Comparison of ENCODE assay signal across 24 mouse cellular contexts in genomic region chr13:37848438-37848837, GRCm38 (mm10).
DNase-seq lines count a peak whose midpoint lies in the region; ATAC-seq and TF ChIP-seq lines count a peak whose summit lies in the region.
"Had no signal": no experiment of that assay in that cellular context is flagged by ENCODE, and none has a peak within 500 bp of the region (broad histone marks: within the 10 kb centered on the region; RNA-seq: fewer than 3 reads in every experiment).

No protein-coding gene starts in this region.

- no peaks in the 10 kb centered on the region for H3K9me3 ChIP-seq in liver, embryonic 12.5 days (replicated peaks)
- H3K9me3 ChIP-seq in CH12.LX (replicated peaks; ENCODE audit: low read length) = no peaks in the 10 kb centered on the region
- H3K9me3 ChIP-seq in ES-E14 (ENCODE audit: control insufficient read depth, insufficient read depth, low read depth, low read length) = no peaks in the 10 kb centered on the region
- no peaks in the 10 kb centered on the region for H3K9me3 ChIP-seq in forebrain, postnatal 0 days (ENCODE audit: low read length)
- no peaks in the 10 kb centered on the region for H3K9me3 ChIP-seq in intestine, embryonic 16.5 days (ENCODE audit: control insufficient read depth, low read length)
- H3K9me3 ChIP-seq: embryonic facial prominence, embryonic 10.5 days; embryonic facial prominence, embryonic 12.5 days; forebrain, embryonic 13.5 days; forebrain, embryonic 15.5 days had no signal

- H3K4me1 ChIP-seq in liver, embryonic 12.5 days = peaks cover 90% of the 10 kb centered on the region
- peaks cover 23 to 82% of the 10 kb centered on the region in 2 experiments for H3K4me1 ChIP-seq in CH12.LX (ENCODE audit: control insufficient read depth in 1 of 2, insufficient read depth in 2 of 2)
- peaks cover 6 to 39% of the 10 kb centered on the region in 2 experiments for H3K4me1 ChIP-seq in ES-E14 (ENCODE audit: control insufficient read depth in 2 of 2, insufficient read depth in 2 of 2, low read length in 2 of 2, poor library complexity in 1 of 2)
- no peaks in the 10 kb centered on the region for H3K4me1 ChIP-seq in forebrain, postnatal 0 days (ENCODE audit: insufficient read depth)
- H3K4me1 ChIP-seq in intestine, embryonic 16.5 days (ENCODE audit: control insufficient read depth, insufficient read depth, low read length) = peaks cover 33% of the 10 kb centered on the region
- H3K4me1 ChIP-seq: forebrain, embryonic 13.5 days; forebrain, embryonic 15.5 days had no signal

- intact Hi-C loops in gastrocnemius, adult 2 months (cut with DNase I) = loop anchor here (5.0 kb wide), 1 partner anchor 34 kb away; no protein-coding TSS in a partner anchor

- no peaks in the 10 kb centered on the region for H3K36me3 ChIP-seq in liver, embryonic 12.5 days
- H3K36me3 ChIP-seq in CH12.LX (replicated peaks in 1 of 2; ENCODE audit: control insufficient read depth in 1 of 2, insufficient read depth in 1 of 2, low read length in 1 of 2) (peaks cover 0 to 23% of the 10 kb centered on the region in 2 experiments), ES-E14 (ENCODE audit: control insufficient read depth, insufficient read depth, low read length, poor library complexity, severe bottlenecking) (no peaks in the 10 kb centered on the region)
- H3K36me3 ChIP-seq in forebrain, postnatal 0 days (ENCODE audit: insufficient read depth) = no peaks in the 10 kb centered on the region
- no peaks in the 10 kb centered on the region for H3K36me3 ChIP-seq in intestine, embryonic 16.5 days (ENCODE audit: control insufficient read depth, insufficient read depth, low read length)
- H3K36me3 ChIP-seq: embryonic facial prominence, embryonic 10.5 days; embryonic facial prominence, embryonic 12.5 days; forebrain, embryonic 15.5 days had no signal

- WGBS in liver, embryonic 12.5 days (ENCODE audit: insufficient replicate concordance) = 87% methylated on average over 5 of the region's 5 CpGs
- 63% methylated on average over 5 of the region's 5 CpGs for WGBS in forebrain, postnatal 0 days
- 76% methylated on average over 5 of the region's 5 CpGs for WGBS in intestine, embryonic 16.5 days

- no peak for TF ChIP-seq RAD21 in CH12.LX (IDR thresholded peaks at IDR 0.05; ENCODE audit: low read depth, low read length)

- dilution Hi-C loops in CH12.LX (cut with MboI; ENCODE audit: extremely low pct_ligation_motif_present, extremely low pct_unique_long_range_greater_than_20kb, low sequenced_read_pairs) = no loop called here

- in situ Hi-C loops in CH12.LX (cut with MboI; ENCODE audit: low pct_ligation_motif_present, low pct_unique_long_range_greater_than_20kb, low sequenced_read_pairs) = no loop called here
- in situ Hi-C loops in ES-E14 (cut with MboI; ENCODE audit: low sequenced_read_pairs in 2 of 2, unreplicated experiment in 2 of 2) = no loop called here

- peak overlapping the region; percentile 33 for H3K4me3 ChIP-seq in gastrocnemius, adult 2 months
- no peak overlapping the region for H3K4me3 ChIP-seq in liver, embryonic 12.5 days
- H3K4me3 ChIP-seq in CH12.LX (replicated peaks in 1 of 3; ENCODE audit: low read depth in 2 of 3, low read length in 2 of 3, poor library complexity in 1 of 3) (no peak overlapping the region), ES-E14 (ENCODE audit: insufficient read depth in 1 of 2, low read depth in 1 of 2, low read length in 2 of 2, poor library complexity in 1 of 2, severe bottlenecking in 1 of 2) (0 out of 4 replicates have a peak overlapping the region, but pooled peaks of 1 of the 2 experiments have one; percentile 41)
- no peak overlapping the region for H3K4me3 ChIP-seq in forebrain, postnatal 0 days (ENCODE audit: low read depth, low read length)
- H3K4me3 ChIP-seq in intestine, embryonic 16.5 days (ENCODE audit: low read length) = no peak overlapping the region
- H3K4me3 ChIP-seq: embryonic facial prominence, embryonic 10.5 days; embryonic facial prominence, embryonic 12.5 days; forebrain, embryonic 13.5 days; forebrain, embryonic 15.5 days had no signal

- peak overlapping the region; percentile 79 for H3K27ac ChIP-seq in gastrocnemius, adult 2 months
- 0 out of 2 replicates have a peak overlapping the region, but pooled peaks have one; percentile 4 for H3K27ac ChIP-seq in liver, embryonic 12.5 days
- no peak overlapping the region for H3K27ac ChIP-seq in CH12.LX (ENCODE audit: insufficient read depth, low read depth)
- no peak overlapping the region for H3K27ac ChIP-seq in ES-E14 (ENCODE audit: insufficient read depth, low read depth, low read length, poor library complexity, severe bottlenecking)
- H3K27ac ChIP-seq in forebrain, postnatal 0 days (ENCODE audit: low read depth, low read length) = no peak overlapping the region
- no peak overlapping the region for H3K27ac ChIP-seq in intestine, embryonic 16.5 days (ENCODE audit: low read length)
- H3K27ac ChIP-seq: embryonic facial prominence, embryonic 10.5 days; embryonic facial prominence, embryonic 12.5 days; forebrain, embryonic 13.5 days; forebrain, embryonic 15.5 days had no signal

- no peak overlapping the region for H3K9ac ChIP-seq in liver, embryonic 12.5 days
- H3K9ac ChIP-seq in CH12.LX (ENCODE audit: insufficient read depth, low read depth) (no peak overlapping the region), ES-E14 (ENCODE audit: insufficient read depth, low read depth, low read length, poor library complexity, severe bottlenecking) (0 out of 2 replicates have a peak overlapping the region, but pooled peaks have one; percentile 66)
- no peak overlapping the region for H3K9ac ChIP-seq in forebrain, postnatal 0 days
- no peak overlapping the region for H3K9ac ChIP-seq in intestine, embryonic 16.5 days (ENCODE audit: low read depth, low read length)
- H3K9ac ChIP-seq: embryonic facial prominence, embryonic 12.5 days; forebrain, embryonic 13.5 days; forebrain, embryonic 15.5 days had no signal

- H3K27me3 ChIP-seq in liver, embryonic 12.5 days (replicated peaks) = no peaks in the 10 kb centered on the region
- no peaks in the 10 kb centered on the region for H3K27me3 ChIP-seq in CH12.LX (replicated peaks)
- no peaks in the 10 kb centered on the region for H3K27me3 ChIP-seq in forebrain, postnatal 0 days (ENCODE audit: insufficient read depth, low read length)
- H3K27me3 ChIP-seq in intestine, embryonic 16.5 days (replicated peaks; ENCODE audit: control insufficient read depth, insufficient read depth, low read length) = no peaks in the 10 kb centered on the region
- H3K27me3 ChIP-seq: embryonic facial prominence, embryonic 12.5 days; forebrain, embryonic 13.5 days; forebrain, embryonic 15.5 days; Patski had no signal

- H3K79me2 ChIP-seq in CH12.LX (replicated peaks; ENCODE audit: control insufficient read depth, extremely low read depth, insufficient read depth, poor library complexity, severe bottlenecking) = peaks cover 54% of the 10 kb centered on the region

- H3K4me2 ChIP-seq in liver, embryonic 12.5 days = no peak overlapping the region
- no peak overlapping the region for H3K4me2 ChIP-seq in CH12.LX (ENCODE audit: insufficient read depth, low read depth, poor library complexity, severe bottlenecking)
- H3K4me2 ChIP-seq in forebrain, postnatal 0 days (ENCODE audit: low read depth) = no peak overlapping the region
- H3K4me2 ChIP-seq in intestine, embryonic 16.5 days (ENCODE audit: low read depth, low read length) = no peak overlapping the region
- H3K4me2 ChIP-seq: embryonic facial prominence, embryonic 12.5 days; forebrain, embryonic 13.5 days; forebrain, embryonic 15.5 days had no signal

- no peak for TF ChIP-seq EP300 in CH12.LX (IDR thresholded peaks at IDR 0.05; ENCODE audit: low read length)

- TF ChIP-seq CTCF in gastrocnemius, adult 2 months (IDR thresholded peaks at IDR 0.05) = no peak
- no peak for TF ChIP-seq CTCF in CH12.LX (conservative IDR thresholded peaks at IDR 0.05 in 1 of 2, IDR thresholded peaks at IDR 0.05 in 1 of 2; ENCODE audit: low read depth in 2 of 2, low read length in 2 of 2)
- no peak for TF ChIP-seq CTCF in forebrain, postnatal 0 days (IDR thresholded peaks at IDR 0.05; ENCODE audit: low read depth)

- no peak for TF ChIP-seq POLR2A in CH12.LX (IDR thresholded peaks at IDR 0.05; ENCODE audit: low read depth, low read length)

- DNase-seq in gastrocnemius, adult 2 months = no peak
- no peak for DNase-seq in gastrocnemius, adult 18-20 months (ENCODE audit: low spot score)
- DNase-seq in liver (no peak), CH12.LX (ENCODE audit: extremely low read depth) (no peak), ES-E14 (ENCODE audit: low read depth, low spot score) (no peak)
- DNase-seq in forebrain, postnatal 0 days = no peak
- DNase-seq: adrenal gland, adult 8-10 months; adrenal gland, postnatal 14 days; adrenal gland, postnatal 36 days; B cell, adult 2 months; cerebellum, adult 11-12 months; cerebellum, adult 2 months; cerebellum, adult 9-10 months; cerebellum, postnatal 10 days; cerebellum, postnatal 25 days had no signal

- ATAC-seq in liver, embryonic 12.5 days = no peak
- ATAC-seq in forebrain, postnatal 0 days = no peak
- ATAC-seq in intestine, embryonic 16.5 days = no peak
- ATAC-seq: activated CD4-positive, CD25-positive, alpha-beta regulatory T cell, adult 4 months; CD4-positive, CD25-positive, alpha-beta regulatory T cell, adult 4 months; forebrain, embryonic 13.5 days; forebrain, embryonic 15.5 days had no signal

TF ChIP-seq in CH12.LX, 34 proteins besides CTCF, POLR2A, EP300 and RAD21:
- TF ChIP-seq ZNF384 (IDR thresholded peaks at IDR 0.05; ENCODE audit: low read depth, low read length) (0 out of 2 replicates have a peak, but pooled peaks have one; percentile 14), CHD1 (IDR thresholded peaks at IDR 0.05; ENCODE audit: low read depth, low read length) (no peak), TCF12 (IDR thresholded peaks at IDR 0.05; ENCODE audit: low read depth, low read length) (no peak), MAFK (IDR thresholded peaks at IDR 0.05; ENCODE audit: insufficient replicate concordance, low read length) (no peak), ETS1 (conservative IDR thresholded peaks at IDR 0.05; ENCODE audit: low read depth, low read length) (no peak), USF2 (conservative IDR thresholded peaks at IDR 0.05; ENCODE audit: low read depth, low read length) (no peak)

TF ChIP-seq in ES-E14, 5 proteins besides CTCF, POLR2A, EP300 and RAD21:
- TF ChIP-seq CHD2 (IDR thresholded peaks at IDR 0.05; ENCODE audit: low read depth, low read length) = no peak
- TF ChIP-seq ZNF384 (IDR thresholded peaks at IDR 0.05; ENCODE audit: low read depth, low read length) = peak; percentile 54; the same call in 1 of the 2 replicates
- TF ChIP-seq ZC3H11A (IDR thresholded peaks at IDR 0.05; ENCODE audit: borderline replicate concordance, low read depth, low read length) = no peak

Comparison
In these comparisons a context has a peak if more than half of its experiments do, and no peak if none do; other contexts are left out.
1. H3K27ac ChIP-seq: peak in gastrocnemius, adult 2 months (single experiment) and liver, embryonic 12.5 days (single experiment); none in CH12.LX (single experiment), ES-E14 (single experiment), forebrain, postnatal 0 days (single experiment) and intestine, embryonic 16.5 days (single experiment).